Mouse (Mus musculus): Measurements from ENCODE around the gene Tmem237.

Tmem237 gene

GRCm38 (mm10) chr1:59101020-59101419 is 19.2 kb downstream of the Tmem237 start:
- in situ Hi-C loops (cut with MseI, MboI) = no loop called here

GRCm38 (mm10) chr1:59094705-59095104 is 25.5 kb downstream of the Tmem237 start, which contains the start of gene C2cd6:
C2cd6 (minus strand) TSS chr1:59094900.
- in situ Hi-C loops (cut with MseI, MboI) = no loop called here

GRCm38 (mm10) chr1:59070867-59071266 is 49.3 kb downstream of the Tmem237 start:
- in situ Hi-C loops (cut with MseI, MboI) = no loop called here

GRCm38 (mm10) chr1:59067976-59068375 is 52.2 kb downstream of the Tmem237 start:
- in situ Hi-C loops (cut with MseI, MboI) = loop anchor here in 1 of 2 experiments (5.0 kb wide), 1 partner anchor 169 kb away; the partner anchor contains the start of gene Als2

- in situ Hi-C loops (cut with MseI, MboI) = no loop called here
Observed at GRCm38 (mm10) chr1:59063697-59064096, 56.5 kb downstream of the Tmem237 start.

GRCm38 (mm10) chr1:59056955-59057354 is 63.3 kb downstream of the Tmem237 start:
- in situ Hi-C loops (cut with MseI, MboI) = no loop called here

- in situ Hi-C loops (cut with MseI, MboI) = no loop called here
Observed at GRCm38 (mm10) chr1:59051306-59051705, 68.9 kb downstream of the Tmem237 start.
